Mouse (Mus musculus): ENCODE data around the gene 3110009E18Rik. TPM values are rescaled to one million over a fixed set of nuclear protein-coding genes. Genes with fewer than 3 reads are reported as not detected.
"Not testable (repeated sequence)": the region's sequence is repeated elsewhere in the genome, so short reads cannot be mapped to it uniquely, and the experiment has no call there.

The 3110009E18Rik gene
- polyA plus RNA-seq, 1 experiment, result 5.6 TPM

- no peaks in the 10 kb centered on the region for H3K27me3 ChIP-seq (ENCODE audit: control insufficient read depth, insufficient read depth, low read length)
- no peaks in the 10 kb centered on the region for H3K36me3 ChIP-seq (ENCODE audit: control insufficient read depth, insufficient read depth, low read length)
- peaks cover 5% of the 10 kb centered on the region for H3K4me1 ChIP-seq (ENCODE audit: control insufficient read depth, insufficient read depth, low read length)
- no peak overlapping the region for H3K27ac ChIP-seq (ENCODE audit: control insufficient read depth, insufficient read depth, low read depth, low read length)
- no peak overlapping the region for H3K4me3 ChIP-seq (ENCODE audit: control insufficient read depth, low read depth, low read length)
- no peak for TF ChIP-seq CTCF (IDR thresholded peaks at IDR 0.05; ENCODE audit: control insufficient read depth, insufficient read depth, insufficient replicate concordance, low read depth, low read length)
Observed at GRCm38 (mm10) chr1:120090880-120091570, 30.0 kb upstream of the 3110009E18Rik start.

GRCm38 (mm10) chr1:120093482-120094134 lies 27.4 kb upstream of the 3110009E18Rik start:
- not testable (repeated sequence) for H3K4me1 ChIP-seq (ENCODE audit: control insufficient read depth, insufficient read depth, low read length); H3K27me3 ChIP-seq (ENCODE audit: control insufficient read depth, insufficient read depth, low read length); H3K27ac ChIP-seq (ENCODE audit: control insufficient read depth, insufficient read depth, low read depth, low read length)

GRCm38 (mm10) chr1:120094920-120095319 lies 26.1 kb upstream of the 3110009E18Rik start:
- Histone ChIP-seq H3K27me3 (ENCODE audit: control insufficient read depth, insufficient read depth, low read length) (no peaks in the 10 kb centered on the region), H3K4me3 (ENCODE audit: control insufficient read depth, low read depth, low read length) (no peak overlapping the region), H3K27ac (ENCODE audit: control insufficient read depth, insufficient read depth, low read depth, low read length) (no peak overlapping the region), H3K36me3 (ENCODE audit: control insufficient read depth, insufficient read depth, low read length) (no peaks in the 10 kb centered on the region), H3K4me1 (ENCODE audit: control insufficient read depth, insufficient read depth, low read length) (no peaks in the 10 kb centered on the region)
- TF ChIP-seq CTCF (IDR thresholded peaks at IDR 0.05; ENCODE audit: control insufficient read depth, insufficient read depth, insufficient replicate concordance, low read depth, low read length) (no peak), POLR2A (IDR thresholded peaks at IDR 0.05; ENCODE audit: control insufficient read depth, low read depth, low read length) (no peak)

More at GRCm38 (mm10) chr1:120093482-120094134, 27.4 kb upstream of the 3110009E18Rik start:
- not testable (repeated sequence) for H3K36me3 ChIP-seq (ENCODE audit: control insufficient read depth, insufficient read depth, low read length)
- peak; percentile 97 for TF ChIP-seq CTCF (IDR thresholded peaks at IDR 0.05; ENCODE audit: control insufficient read depth, insufficient read depth, insufficient replicate concordance, low read depth, low read length)
- peak overlapping the region; percentile 23; the same call in 1 of the 2 replicates for H3K4me3 ChIP-seq (ENCODE audit: control insufficient read depth, low read depth, low read length)

- TF ChIP-seq CTCF (IDR thresholded peaks at IDR 0.05; ENCODE audit: control insufficient read depth, insufficient read depth, insufficient replicate concordance, low read depth, low read length) (peak; percentile 43; the same call in 1 of the 2 replicates), POLR2A (IDR thresholded peaks at IDR 0.05; ENCODE audit: control insufficient read depth, low read depth, low read length) (no peak)
- no peak overlapping the region for H3K4me3 ChIP-seq (ENCODE audit: control insufficient read depth, low read depth, low read length)
Observed at GRCm38 (mm10) chr1:120098327-120098726, 22.7 kb upstream of the 3110009E18Rik start.

GRCm38 (mm10) chr1:120099483-120099882 lies 21.5 kb upstream of the 3110009E18Rik start:
- no peaks in the 10 kb centered on the region for H3K36me3 ChIP-seq (ENCODE audit: control insufficient read depth, insufficient read depth, low read length)
- TF ChIP-seq CTCF (IDR thresholded peaks at IDR 0.05; ENCODE audit: control insufficient read depth, insufficient read depth, insufficient replicate concordance, low read depth, low read length) (no peak), POLR2A (IDR thresholded peaks at IDR 0.05; ENCODE audit: control insufficient read depth, low read depth, low read length) (no peak)
- H3K4me1 ChIP-seq (ENCODE audit: control insufficient read depth, insufficient read depth, low read length), result no peaks in the 10 kb centered on the region
- no peaks in the 10 kb centered on the region for H3K27me3 ChIP-seq (ENCODE audit: control insufficient read depth, insufficient read depth, low read length)
- no peak overlapping the region for H3K27ac ChIP-seq (ENCODE audit: control insufficient read depth, insufficient read depth, low read depth, low read length)
- no peak overlapping the region for H3K4me3 ChIP-seq (ENCODE audit: control insufficient read depth, low read depth, low read length)

More at GRCm38 (mm10) chr1:120098327-120098726, 22.7 kb upstream of the 3110009E18Rik start:
- H3K4me1 ChIP-seq (ENCODE audit: control insufficient read depth, insufficient read depth, low read length), result no peaks in the 10 kb centered on the region
- H3K36me3 ChIP-seq (ENCODE audit: control insufficient read depth, insufficient read depth, low read length), result no peaks in the 10 kb centered on the region
- H3K27me3 ChIP-seq (ENCODE audit: control insufficient read depth, insufficient read depth, low read length), result no peaks in the 10 kb centered on the region
- no peak overlapping the region for H3K27ac ChIP-seq (ENCODE audit: control insufficient read depth, insufficient read depth, low read depth, low read length)

GRCm38 (mm10) chr1:120100456-120101226 lies 20.3 kb upstream of the 3110009E18Rik start:
- no peak overlapping the region for H3K27ac ChIP-seq (ENCODE audit: control insufficient read depth, insufficient read depth, low read depth, low read length)
- no peaks in the 10 kb centered on the region for H3K36me3 ChIP-seq (ENCODE audit: control insufficient read depth, insufficient read depth, low read length)
- TF ChIP-seq CTCF (IDR thresholded peaks at IDR 0.05; ENCODE audit: control insufficient read depth, insufficient read depth, insufficient replicate concordance, low read depth, low read length) (no peak), POLR2A (IDR thresholded peaks at IDR 0.05; ENCODE audit: control insufficient read depth, low read depth, low read length) (no peak)
- H3K4me1 ChIP-seq (ENCODE audit: control insufficient read depth, insufficient read depth, low read length), result no peaks in the 10 kb centered on the region
- no peak overlapping the region for H3K4me3 ChIP-seq (ENCODE audit: control insufficient read depth, low read depth, low read length)
- H3K27me3 ChIP-seq (ENCODE audit: control insufficient read depth, insufficient read depth, low read length), result no peaks in the 10 kb centered on the region

- TF ChIP-seq POLR2A (IDR thresholded peaks at IDR 0.05; ENCODE audit: control insufficient read depth, low read depth, low read length) (no peak), CTCF (IDR thresholded peaks at IDR 0.05; ENCODE audit: control insufficient read depth, insufficient read depth, insufficient replicate concordance, low read depth, low read length) (no peak)
- H3K27ac ChIP-seq (ENCODE audit: control insufficient read depth, insufficient read depth, low read depth, low read length), result no peak overlapping the region
- H3K36me3 ChIP-seq (ENCODE audit: control insufficient read depth, insufficient read depth, low read length), result no peaks in the 10 kb centered on the region
- no peaks in the 10 kb centered on the region for H3K4me1 ChIP-seq (ENCODE audit: control insufficient read depth, insufficient read depth, low read length)
- no peak overlapping the region for H3K4me3 ChIP-seq (ENCODE audit: control insufficient read depth, low read depth, low read length)
- no peaks in the 10 kb centered on the region for H3K27me3 ChIP-seq (ENCODE audit: control insufficient read depth, insufficient read depth, low read length)
Observed at GRCm38 (mm10) chr1:120101227-120101609, 19.8 kb upstream of the 3110009E18Rik start.

All from testis, adult 2 months (tissue).